Mouse (Mus musculus): ENCODE measurements at regions not wholly inside any gene's neighbourhood (a gene's known extent, or its start where the extent isn't known, plus 50 kb on each side); places are given as distances from the start of the nearest gene placed in this dataset.

GRCm38 (mm10) chr14:108334879-108335278 lies 579.1 kb downstream of the Slitrk1 start:
- DNase-seq (ENCODE audit: low spot score) = no peak
- no peak overlapping the region for H3K4me3 ChIP-seq
- no peaks in the 10 kb centered on the region for H3K27me3 ChIP-seq (ENCODE audit: low read depth, poor library complexity, severe bottlenecking)
- H3K36me3 ChIP-seq = no peaks in the 10 kb centered on the region
- WGBS = 82% methylated on average over 3 of the region's 3 CpGs
- no peak overlapping the region for H3K27ac ChIP-seq
- H3K4me1 ChIP-seq = no peaks in the 10 kb centered on the region
- H3K9me3 ChIP-seq (replicated peaks) = no peaks in the 10 kb centered on the region

DNA sequence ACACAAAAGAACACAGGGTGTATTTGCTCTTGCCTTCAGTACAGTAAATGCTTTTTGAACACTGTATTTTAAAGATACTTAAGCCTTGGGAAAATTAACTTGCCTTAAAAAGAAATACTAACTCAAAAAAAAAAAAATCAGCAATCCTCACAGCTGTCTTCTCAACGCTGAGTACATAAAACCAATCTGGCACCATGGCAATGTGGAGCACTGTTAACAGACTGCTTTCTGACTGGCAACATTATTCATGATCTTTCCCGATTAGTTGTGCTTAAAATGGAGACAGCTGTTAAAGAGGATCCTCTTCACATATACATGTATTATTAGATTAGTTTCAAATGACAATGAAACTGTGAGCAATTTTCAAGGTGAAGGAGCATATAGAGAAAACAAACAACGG lies 587.5 kb downstream of the Slitrk1 start:
- 85% methylated on average over 3 of the region's 3 CpGs for WGBS
- Histone ChIP-seq H3K27ac (no peak overlapping the region), H3K9me3 (replicated peaks) (no peaks in the 10 kb centered on the region), H3K36me3 (no peaks in the 10 kb centered on the region), H3K4me1 (no peaks in the 10 kb centered on the region), H3K4me3 (no peak overlapping the region), H3K27me3 (ENCODE audit: low read depth, poor library complexity, severe bottlenecking) (no peaks in the 10 kb centered on the region)
- DNase-seq (ENCODE audit: low spot score) = no peak

DNA sequence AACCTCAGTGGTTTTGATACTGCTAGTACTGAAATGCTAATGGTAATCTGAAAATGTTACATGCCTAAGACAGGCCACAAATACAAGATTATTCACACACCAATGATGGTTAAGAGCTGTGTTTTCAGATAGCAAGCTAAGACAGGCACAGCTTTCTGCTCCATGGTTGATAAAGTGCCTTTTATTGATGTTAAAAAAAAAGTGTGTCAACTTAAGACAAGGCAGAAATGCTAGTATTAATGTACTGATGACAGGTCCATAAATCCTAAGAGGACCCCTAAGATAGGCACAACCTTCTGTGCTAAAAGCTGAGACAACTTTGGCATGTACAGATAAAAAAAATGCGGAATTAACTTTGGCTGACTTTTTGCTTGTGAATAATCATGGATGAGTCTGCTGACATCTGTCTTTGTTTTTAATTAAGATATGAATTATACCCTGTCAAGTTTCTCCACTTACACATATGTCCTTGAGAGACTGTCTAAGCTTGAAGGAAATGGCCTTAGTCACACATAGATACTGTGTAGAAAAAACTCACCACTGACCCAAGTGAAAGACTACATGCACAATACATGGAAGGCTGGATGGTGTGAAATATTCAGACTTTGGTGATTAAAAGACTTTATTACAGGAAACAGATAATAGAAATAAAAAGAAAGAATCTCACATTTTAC lies 590.5 kb downstream of the Slitrk1 start:
- Histone ChIP-seq H3K4me1 (no peaks in the 10 kb centered on the region), H3K36me3 (no peaks in the 10 kb centered on the region), H3K27ac (no peak overlapping the region), H3K27me3 (ENCODE audit: low read depth, poor library complexity, severe bottlenecking) (no peaks in the 10 kb centered on the region), H3K9me3 (replicated peaks) (no peaks in the 10 kb centered on the region), H3K4me3 (no peak overlapping the region)
- 86% methylated on average over 1 of the region's 1 CpGs for WGBS
- no peak for DNase-seq (ENCODE audit: low spot score)

GRCm38 (mm10) chr14:108307627-108308026 lies 606.3 kb downstream of the Slitrk1 start:
- peaks cover 3% of the 10 kb centered on the region; the same call in 1 of the 2 replicates for H3K4me1 ChIP-seq
- H3K27ac ChIP-seq = no peak overlapping the region
- H3K4me3 ChIP-seq = no peak overlapping the region
- H3K36me3 ChIP-seq = no peaks in the 10 kb centered on the region
- no peaks in the 10 kb centered on the region for H3K9me3 ChIP-seq (replicated peaks)
- no peak for DNase-seq (ENCODE audit: low spot score)
- 82% methylated on average over 1 of the region's 1 CpGs for WGBS
- H3K27me3 ChIP-seq (ENCODE audit: low read depth, poor library complexity, severe bottlenecking) = no peaks in the 10 kb centered on the region

DNA sequence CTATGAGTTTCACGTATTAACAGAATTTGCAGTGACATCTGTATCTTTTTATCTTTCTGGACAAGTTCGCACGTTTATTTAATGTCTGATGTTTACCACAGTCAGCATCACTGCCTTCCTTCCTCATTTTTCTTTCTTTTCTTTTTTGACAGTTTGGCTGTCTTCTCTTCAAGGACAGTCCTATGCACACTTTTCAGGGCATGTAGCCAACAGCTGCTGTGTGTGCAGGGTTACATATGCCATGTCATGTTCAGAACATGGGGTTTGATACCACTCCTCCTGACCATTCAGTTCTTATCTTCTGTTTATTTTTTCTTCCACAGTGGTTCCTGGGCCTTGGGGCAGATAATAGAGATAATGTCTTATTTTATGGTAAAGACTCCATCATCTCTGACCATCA lies 634.3 kb downstream of the Slitrk1 start:
- H3K27me3 ChIP-seq (ENCODE audit: low read depth, poor library complexity, severe bottlenecking) = no peaks in the 10 kb centered on the region
- H3K27ac ChIP-seq = no peak overlapping the region
- WGBS = 91% methylated on average over 3 of the region's 3 CpGs
- no peaks in the 10 kb centered on the region for H3K4me1 ChIP-seq
- H3K9me3 ChIP-seq (replicated peaks) = no peaks in the 10 kb centered on the region
- no peak for DNase-seq (ENCODE audit: low spot score)
- H3K4me3 ChIP-seq = no peak overlapping the region
- H3K36me3 ChIP-seq = no peaks in the 10 kb centered on the region

DNA sequence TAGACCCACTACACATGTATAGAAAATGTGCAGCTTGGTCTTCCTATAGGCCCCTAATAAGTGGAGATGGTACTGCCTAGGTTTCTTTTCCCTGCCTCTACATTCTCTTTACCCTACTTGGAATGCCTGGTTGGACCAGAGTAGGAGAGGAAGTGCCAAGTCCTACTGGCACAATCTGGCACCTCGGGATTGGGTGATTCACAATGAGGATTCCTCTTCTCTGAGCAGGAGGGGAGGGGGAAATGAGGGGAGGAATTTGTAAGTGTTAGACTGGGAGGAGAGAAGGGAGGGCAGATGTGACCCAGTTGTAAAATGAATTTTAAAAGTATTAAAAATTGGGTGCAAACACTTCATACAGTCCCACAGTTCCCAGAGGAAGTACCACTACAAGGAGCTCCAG lies 652.9 kb downstream of the Slitrk1 start:
- Histone ChIP-seq H3K9me3 (replicated peaks) (no peaks in the 10 kb centered on the region), H3K36me3 (no peaks in the 10 kb centered on the region), H3K27me3 (ENCODE audit: low read depth, poor library complexity, severe bottlenecking) (no peaks in the 10 kb centered on the region), H3K27ac (no peak overlapping the region), H3K4me3 (no peak overlapping the region), H3K4me1 (no peaks in the 10 kb centered on the region; the same call in 1 of the 2 replicates)
- WGBS = 84% methylated on average over 1 of the region's 1 CpGs
- DNase-seq (ENCODE audit: low spot score) = no peak

DNA sequence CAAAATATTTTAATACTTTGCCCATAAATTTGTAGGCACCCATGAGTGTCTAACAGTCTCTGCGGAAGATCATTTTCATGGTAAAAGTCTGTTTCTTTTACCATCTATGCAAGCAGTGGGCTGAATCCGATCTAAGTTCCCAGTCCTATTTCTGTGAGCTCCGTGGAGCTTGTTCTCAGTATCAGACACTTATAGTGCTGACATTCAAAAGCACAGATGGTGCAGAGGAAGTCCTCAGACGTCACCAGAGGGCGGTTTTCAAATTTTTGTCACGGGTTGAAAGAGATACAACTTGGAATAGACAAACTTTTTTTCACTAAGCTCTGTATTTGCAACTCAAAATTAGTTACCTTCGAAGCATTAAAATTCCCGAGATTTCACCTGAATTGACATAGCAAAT lies 666.6 kb downstream of the Slitrk1 start:
- Histone ChIP-seq H3K4me1 (no peaks in the 10 kb centered on the region), H3K27me3 (ENCODE audit: low read depth, poor library complexity, severe bottlenecking) (no peaks in the 10 kb centered on the region), H3K27ac (no peak overlapping the region), H3K4me3 (no peak overlapping the region), H3K9me3 (replicated peaks) (no peaks in the 10 kb centered on the region), H3K36me3 (no peaks in the 10 kb centered on the region)
- no peak for DNase-seq (ENCODE audit: low spot score)
- WGBS = 81% methylated on average over 8 of the region's 8 CpGs

GRCm38 (mm10) chr14:108225483-108226124 lies 688.4 kb downstream of the Slitrk1 start:
- Histone ChIP-seq H3K9me3 (replicated peaks) (no peaks in the 10 kb centered on the region), H3K4me1 (no peaks in the 10 kb centered on the region), H3K27ac (no peak overlapping the region), H3K27me3 (ENCODE audit: low read depth, poor library complexity, severe bottlenecking) (no peaks in the 10 kb centered on the region), H3K4me3 (no peak overlapping the region), H3K36me3 (no peaks in the 10 kb centered on the region)
- no peak for DNase-seq (ENCODE audit: low spot score)
- 80% methylated on average over 2 of the region's 2 CpGs for WGBS

- 67% methylated on average over 2 of the region's 2 CpGs for WGBS
- no peaks in the 10 kb centered on the region for H3K9me3 ChIP-seq (replicated peaks)
- no peaks in the 10 kb centered on the region for H3K27me3 ChIP-seq (ENCODE audit: low read depth, poor library complexity, severe bottlenecking)
- H3K4me1 ChIP-seq = no peaks in the 10 kb centered on the region
- H3K27ac ChIP-seq = no peak overlapping the region
- H3K36me3 ChIP-seq = no peaks in the 10 kb centered on the region
- no peak for DNase-seq (ENCODE audit: low spot score)
- H3K4me3 ChIP-seq = no peak overlapping the region
Observed at GRCm38 (mm10) chr14:108209246-108209645, 704.7 kb downstream of the Slitrk1 start.

- H3K9me3 ChIP-seq (replicated peaks) = no peaks in the 10 kb centered on the region
- H3K27ac ChIP-seq = no peak overlapping the region
- H3K27me3 ChIP-seq (ENCODE audit: low read depth, poor library complexity, severe bottlenecking) = no peaks in the 10 kb centered on the region
- H3K36me3 ChIP-seq = no peaks in the 10 kb centered on the region
- 15% methylated on average over 2 of the region's 2 CpGs for WGBS
- DNase-seq (ENCODE audit: low spot score) = peak; percentile 35
- no peak overlapping the region for H3K4me3 ChIP-seq
- H3K4me1 ChIP-seq = no peaks in the 10 kb centered on the region
Observed at GRCm38 (mm10) chr14:108199133-108199532, 714.8 kb downstream of the Slitrk1 start.

GRCm38 (mm10) chr14:108180920-108181319 lies 733.0 kb downstream of the Slitrk1 start:
- Histone ChIP-seq H3K27ac (no peak overlapping the region), H3K9me3 (replicated peaks) (no peaks in the 10 kb centered on the region), H3K27me3 (ENCODE audit: low read depth, poor library complexity, severe bottlenecking) (no peaks in the 10 kb centered on the region), H3K4me3 (no peak overlapping the region), H3K36me3 (no peaks in the 10 kb centered on the region), H3K4me1 (no peaks in the 10 kb centered on the region)
- 92% methylated on average over 2 of the region's 2 CpGs for WGBS
- DNase-seq (ENCODE audit: low spot score) = no peak

GRCm38 (mm10) chr14:108175275-108175860 lies 738.6 kb downstream of the Slitrk1 start:
- no peak for DNase-seq (ENCODE audit: low spot score)
- H3K36me3 ChIP-seq = no peaks in the 10 kb centered on the region
- 93% methylated on average over 2 of the region's 2 CpGs for WGBS
- no peak overlapping the region for H3K27ac ChIP-seq
- H3K4me1 ChIP-seq = no peaks in the 10 kb centered on the region
- H3K27me3 ChIP-seq (ENCODE audit: low read depth, poor library complexity, severe bottlenecking) = no peaks in the 10 kb centered on the region
- H3K4me3 ChIP-seq = no peak overlapping the region
- H3K9me3 ChIP-seq (replicated peaks) = no peaks in the 10 kb centered on the region

DNA sequence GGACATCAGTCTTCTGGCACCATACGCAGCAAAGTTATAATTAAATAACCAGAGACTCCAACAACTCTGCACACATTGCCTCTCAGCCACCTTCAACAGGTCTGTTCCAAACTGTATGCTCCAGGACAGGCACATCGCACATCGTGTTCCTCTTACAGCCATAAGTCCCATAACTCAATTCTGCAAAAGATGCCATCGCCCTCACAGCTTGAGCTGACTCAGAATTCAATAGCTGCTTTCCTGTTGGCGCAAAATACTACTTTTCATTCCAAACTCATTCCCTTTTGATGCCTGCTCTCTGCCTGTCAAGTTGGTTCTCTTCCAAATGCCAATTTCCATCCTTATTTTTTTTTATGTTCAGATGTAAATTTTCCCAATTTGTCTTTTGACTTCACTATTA lies 761.0 kb downstream of the Slitrk1 start:
- Histone ChIP-seq H3K9me3 (replicated peaks) (no peaks in the 10 kb centered on the region), H3K36me3 (no peaks in the 10 kb centered on the region), H3K4me3 (no peak overlapping the region), H3K27me3 (ENCODE audit: low read depth, poor library complexity, severe bottlenecking) (no peaks in the 10 kb centered on the region), H3K4me1 (no peaks in the 10 kb centered on the region), H3K27ac (no peak overlapping the region)
- 80% methylated on average over 5 of the region's 5 CpGs for WGBS
- no peak for DNase-seq (ENCODE audit: low spot score)
